Mouse (Mus musculus) CH12F3 (cell line): ENCODE data around the gene Cd300ld2.
"Not testable (repeated sequence)": the region's sequence is repeated elsewhere in the genome, so short reads cannot be mapped to it uniquely, and the experiment has no call there.

Experiments used
- in situ Hi-C: fragments of 300-500 bp; cut with MboI; formaldehyde crosslinking; loops from 2 replicates; pipeline ENCODE4 v1.14.3; 2020; ENCODE audit warnings: low sequenced_read_pairs

Gene Cd300ld2

GRCm38 (mm10) chr11:115016093-115016492, at the start of gene Cd300ld2:
Gene Cd300ld2 (minus strand): TSS chr11:115016193.
- in situ Hi-C loops, result not testable (repeated sequence)

GRCm38 (mm10) chr11:115062077-115062476, 46.1 kb upstream of the Cd300ld2 start, which contains the start of gene Cd300e:
Gene Cd300e (minus strand): TSS chr11:115062177.
- in situ Hi-C loops, result no loop called here

GRCm38 (mm10) chr11:115059797-115060196, 43.8 kb upstream of the Cd300ld2 start:
- in situ Hi-C loops, result no loop called here

GRCm38 (mm10) chr11:115058701-115059100, 42.7 kb upstream of the Cd300ld2 start:
- in situ Hi-C loops, result no loop called here

GRCm38 (mm10) chr11:115054537-115054936, 38.5 kb upstream of the Cd300ld2 start:
- in situ Hi-C loops, result no loop called here

- in situ Hi-C loops, result no loop called here
These were observed 37.0 kb upstream of the Cd300ld2 start for GRCm38 (mm10) chr11:115052991-115053390.

- in situ Hi-C loops, result no loop called here
These were observed 36.2 kb upstream of the Cd300ld2 start for GRCm38 (mm10) chr11:115052206-115052605.

- in situ Hi-C loops, result no loop called here
These were observed 33.4 kb upstream of the Cd300ld2 start for GRCm38 (mm10) chr11:115049282-115049895.

GRCm38 (mm10) chr11:115048259-115048658, 32.3 kb upstream of the Cd300ld2 start, which contains the start of gene Cd300ld3:
Gene Cd300ld3 (minus strand): TSS chr11:115048409.
- in situ Hi-C loops, result no loop called here

- in situ Hi-C loops, result not testable (repeated sequence)
These were observed 21.7 kb upstream of the Cd300ld2 start, which contains the start of gene Cd300ld5 for GRCm38 (mm10) chr11:115037669-115038068. Gene Cd300ld5 (minus strand): TSS chr11:115037769.

- in situ Hi-C loops, result not testable (repeated sequence)
These were observed 10.9 kb upstream of the Cd300ld2 start, which contains the start of gene Cd300ld4 for GRCm38 (mm10) chr11:115026912-115027311. Gene Cd300ld4 (minus strand): TSS chr11:115027012.

- in situ Hi-C loops, result no loop called here
These were observed 11.9 kb downstream of the Cd300ld2 start for GRCm38 (mm10) chr11:115004070-115004469.

- in situ Hi-C loops, result no loop called here
These were observed 14.4 kb downstream of the Cd300ld2 start, which contains the start of gene Cd300c2 for GRCm38 (mm10) chr11:115001474-115002040. Gene Cd300c2 (minus strand): TSS chr11:115001880.

- in situ Hi-C loops, result no loop called here
These were observed 26.2 kb downstream of the Cd300ld2 start, which contains the start of gene Cd300ld for GRCm38 (mm10) chr11:114989793-114990192. Gene Cd300ld (minus strand): TSS chr11:114989922.

- in situ Hi-C loops, result no loop called here
These were observed 34.1 kb downstream of the Cd300ld2 start for GRCm38 (mm10) chr11:114981866-114982265.

GRCm38 (mm10) chr11:114972726-114973125, 43.3 kb downstream of the Cd300ld2 start:
- in situ Hi-C loops, result no loop called here

GRCm38 (mm10) chr11:114968752-114969207, 47.2 kb downstream of the Cd300ld2 start, which contains the start of gene Cd300c:
Gene Cd300c (minus strand): TSS chr11:114969157.
- in situ Hi-C loops, result no loop called here

GRCm38 (mm10) chr11:114965182-114965828, 50.7 kb downstream of the Cd300ld2 start:
- in situ Hi-C loops, result no loop called here

- in situ Hi-C loops, result no loop called here
These were observed 55.6 kb downstream of the Cd300ld2 start for GRCm38 (mm10) chr11:114960369-114960768.
